In genomic region chr11:70001865-70002264, GRCm38 (mm10) we compare ENCODE assay signal across 8 mouse cellular contexts. TPM values are rescaled to one million over a fixed set of nuclear protein-coding genes. Genes with fewer than 3 reads are reported as not detected.
A peak's percentile ranks its signal among the peaks of the same experiment; 100 is the strongest.
DNase-seq lines count a peak whose midpoint lies in the region; ATAC-seq and TF ChIP-seq lines count a peak whose summit lies in the region.

No protein-coding gene starts in this region.

- no peaks in the 10 kb centered on the region for H3K9me3 ChIP-seq in heart, postnatal 0 days (replicated peaks; ENCODE audit: control insufficient read depth, low read length)
- H3K9me3 ChIP-seq in limb, embryonic 15.5 days = no peaks in the 10 kb centered on the region
- no peaks in the 10 kb centered on the region for H3K9me3 ChIP-seq in midbrain, postnatal 0 days (ENCODE audit: low read length)

- DNase-seq in layer of hippocampus, adult 2 months (ENCODE audit: low spot score in 2 of 2) = no peak
- DNase-seq in layer of hippocampus, postnatal 14 days (ENCODE audit: low spot score in 2 of 2) = no peak
- peak; percentile 61 for DNase-seq in adipocyte (ENCODE audit: low spot score)
- no peak for DNase-seq in heart, postnatal 0 days (ENCODE audit: low spot score)
- peak; percentile 72 for DNase-seq in midbrain, postnatal 0 days (ENCODE audit: low spot score)
- no peak for DNase-seq in urinary bladder, postnatal 36 days (ENCODE audit: low spot score in 2 of 2)
- DNase-seq in gastrocnemius, postnatal 10 days = no peak

- TF ChIP-seq CTCF in layer of hippocampus, adult 2 months (conservative IDR thresholded peaks at IDR 0.05) = peak; percentile 76
- peak; percentile 53 for TF ChIP-seq CTCF in heart, postnatal 0 days (IDR thresholded peaks at IDR 0.05; ENCODE audit: low read depth)
- TF ChIP-seq CTCF in midbrain, postnatal 0 days (IDR thresholded peaks at IDR 0.05) = peak; percentile 75

- no peak overlapping the region for H3K9ac ChIP-seq in heart, postnatal 0 days (replicated peaks; ENCODE audit: low read depth, low read length)
- H3K9ac ChIP-seq in limb, embryonic 15.5 days = no peak overlapping the region
- H3K9ac ChIP-seq in midbrain, postnatal 0 days (replicated peaks; ENCODE audit: low read length, poor library complexity, severe bottlenecking) = no peak overlapping the region

- peak overlapping the region; percentile 96; the same call in 1 of the 2 replicates for H3K4me2 ChIP-seq in heart, postnatal 0 days (ENCODE audit: low read depth, low read length)
- H3K4me2 ChIP-seq in limb, embryonic 15.5 days = peak overlapping the region; percentile 67
- peak overlapping the region; percentile 89 for H3K4me2 ChIP-seq in midbrain, postnatal 0 days (ENCODE audit: low read depth, low read length, poor library complexity, severe bottlenecking)

- peaks cover 45% of the 10 kb centered on the region for H3K36me3 ChIP-seq in heart, postnatal 0 days (replicated peaks; ENCODE audit: control insufficient read depth, insufficient read depth, low read length)
- peaks cover 50% of the 10 kb centered on the region for H3K36me3 ChIP-seq in limb, embryonic 15.5 days
- H3K36me3 ChIP-seq in midbrain, postnatal 0 days (ENCODE audit: insufficient read depth, low read length) = peaks cover 28% of the 10 kb centered on the region

- no peaks in the 10 kb centered on the region for H3K27me3 ChIP-seq in heart, postnatal 0 days (ENCODE audit: control insufficient read depth, insufficient read depth, low read length)
- H3K27me3 ChIP-seq in limb, embryonic 15.5 days = no peaks in the 10 kb centered on the region
- no peaks in the 10 kb centered on the region for H3K27me3 ChIP-seq in midbrain, postnatal 0 days (ENCODE audit: insufficient read depth, low read length)

- ATAC-seq in heart, postnatal 0 days (ENCODE audit: insufficient read depth, low read depth) = no peak
- no peak for ATAC-seq in limb, embryonic 15.5 days (ENCODE audit: insufficient number of reproducible peaks, low FRiP score, low TSS enrichment, low read depth)
- no peak for ATAC-seq in midbrain, postnatal 0 days (ENCODE audit: low FRiP score)

- peaks cover 11% of the 10 kb centered on the region for H3K4me1 ChIP-seq in heart, postnatal 0 days (ENCODE audit: control insufficient read depth, insufficient read depth)
- peaks cover 58% of the 10 kb centered on the region for H3K4me1 ChIP-seq in limb, embryonic 15.5 days
- H3K4me1 ChIP-seq in midbrain, postnatal 0 days (ENCODE audit: insufficient read depth, low read length) = peaks cover 17% of the 10 kb centered on the region

- H3K4me3 ChIP-seq in layer of hippocampus, adult 2 months = peak overlapping the region; percentile 87
- H3K4me3 ChIP-seq in heart, postnatal 0 days (ENCODE audit: low read depth, low read length) = no peak overlapping the region
- H3K4me3 ChIP-seq in limb, embryonic 15.5 days = peak overlapping the region; percentile 88
- peak overlapping the region; percentile 81 for H3K4me3 ChIP-seq in midbrain, postnatal 0 days (ENCODE audit: low read depth, low read length)

- no peak overlapping the region for H3K27ac ChIP-seq in layer of hippocampus, adult 2 months
- H3K27ac ChIP-seq in heart, postnatal 0 days (ENCODE audit: low read depth) = no peak overlapping the region
- H3K27ac ChIP-seq in limb, embryonic 15.5 days = no peak overlapping the region
- no peak overlapping the region for H3K27ac ChIP-seq in midbrain, postnatal 0 days (ENCODE audit: low read depth, low read length)

- no peak for TF ChIP-seq EP300 in heart, postnatal 0 days (IDR thresholded peaks at IDR 0.05; ENCODE audit: low read depth)

RNA-seq across cellular contexts. Expression of gene Dvl2, which starts 1.5 kb away (rescaled TPM):
- total RNA-seq in layer of hippocampus, adult 2 months (2021) = 10 to 100 TPM; 40.6 to 45.3 TPM
- 10 to 100 TPM; 29.3 to 29.7 TPM for total RNA-seq in layer of hippocampus, postnatal 14 days (2021)
- 10.8 TPM in 2 replicates for total RNA-seq in heart, postnatal 0 days (2014; rRNA removed; ENCODE audit: low replicate concordance)
- polyA plus RNA-seq in heart, postnatal 0 days (2015; fragmentation: Nextera tagmentation; extraction: Ambion mirVana) = 6.5 and 7.5 TPM in 2 replicates
- polyA plus RNA-seq in limb, embryonic 15.5 days (2015; fragmentation: Nextera tagmentation; extraction: Ambion mirVana) = 42.2 and 43.1 TPM in 2 replicates
- 31.5 and 33.3 TPM in 2 replicates for total RNA-seq in midbrain, postnatal 0 days (2014; rRNA removed)
- 19.0 and 20.0 TPM in 2 replicates for polyA plus RNA-seq in midbrain, postnatal 0 days (2015; fragmentation: Nextera tagmentation; extraction: Ambion mirVana)
- 10 to 100 TPM in 1 of 2 experiments, 1 to 10 TPM in 1; 8.2 to 14.7 TPM for total RNA-seq in gastrocnemius, postnatal 10 days (2021)

RNA-seq across cellular contexts. Expression of gene Phf23, which starts 6.3 kb away (rescaled TPM):
- 10 to 100 TPM; 40.5 to 42.6 TPM for total RNA-seq in layer of hippocampus, adult 2 months (2021)
- total RNA-seq in layer of hippocampus, postnatal 14 days (2021) = 10 to 100 TPM; 38.0 to 40.0 TPM
- 27.4 and 54.8 TPM in 2 replicates for total RNA-seq in heart, postnatal 0 days (2014; rRNA removed; ENCODE audit: low replicate concordance)
- 30.3 and 34.2 TPM in 2 replicates for polyA plus RNA-seq in heart, postnatal 0 days (2015; fragmentation: Nextera tagmentation; extraction: Ambion mirVana)
- polyA plus RNA-seq in limb, embryonic 15.5 days (2015; fragmentation: Nextera tagmentation; extraction: Ambion mirVana) = 72.2 and 81.6 TPM in 2 replicates
- total RNA-seq in midbrain, postnatal 0 days (2014; rRNA removed) = 42.4 and 45.2 TPM in 2 replicates
- 37.6 and 40.0 TPM in 2 replicates for polyA plus RNA-seq in midbrain, postnatal 0 days (2015; fragmentation: Nextera tagmentation; extraction: Ambion mirVana)
- total RNA-seq in gastrocnemius, postnatal 10 days (2021) = 10 to 100 TPM; 22.2 to 28.9 TPM

RNA-seq across cellular contexts. Expression of gene Gabarap, which starts 10.9 kb away (rescaled TPM):
- 100 to 1,000 TPM; 216 to 229 TPM for total RNA-seq in layer of hippocampus, adult 2 months (2021)
- 100 to 1,000 TPM; 221 to 251 TPM for total RNA-seq in layer of hippocampus, postnatal 14 days (2021)
- 208 and 305 TPM in 2 replicates for total RNA-seq in heart, postnatal 0 days (2014; rRNA removed; ENCODE audit: low replicate concordance)
- polyA plus RNA-seq in heart, postnatal 0 days (2015; fragmentation: Nextera tagmentation; extraction: Ambion mirVana) = 472 and 510 TPM in 2 replicates
- 545 and 568 TPM in 2 replicates for polyA plus RNA-seq in limb, embryonic 15.5 days (2015; fragmentation: Nextera tagmentation; extraction: Ambion mirVana)
- 197 and 226 TPM in 2 replicates for total RNA-seq in midbrain, postnatal 0 days (2014; rRNA removed)
- polyA plus RNA-seq in midbrain, postnatal 0 days (2015; fragmentation: Nextera tagmentation; extraction: Ambion mirVana) = 501 and 511 TPM in 2 replicates
- total RNA-seq in gastrocnemius, postnatal 10 days (2021) = 100 to 1,000 TPM; 195 to 228 TPM

RNA-seq across cellular contexts. Expression of gene Acadvl, which starts 13.3 kb away (rescaled TPM):
- total RNA-seq in layer of hippocampus, adult 2 months (2021) = 10 to 100 TPM; 54.9 to 63.7 TPM
- 10 to 100 TPM; 62.3 to 69.2 TPM for total RNA-seq in layer of hippocampus, postnatal 14 days (2021)
- total RNA-seq in heart, postnatal 0 days (2014; rRNA removed; ENCODE audit: low replicate concordance) = 378 and 469 TPM in 2 replicates
- 815 and 873 TPM in 2 replicates for polyA plus RNA-seq in heart, postnatal 0 days (2015; fragmentation: Nextera tagmentation; extraction: Ambion mirVana)
- 92.2 and 100 TPM in 2 replicates for polyA plus RNA-seq in limb, embryonic 15.5 days (2015; fragmentation: Nextera tagmentation; extraction: Ambion mirVana)
- 35.9 and 42.7 TPM in 2 replicates for total RNA-seq in midbrain, postnatal 0 days (2014; rRNA removed)
- 62.1 and 64.2 TPM in 2 replicates for polyA plus RNA-seq in midbrain, postnatal 0 days (2015; fragmentation: Nextera tagmentation; extraction: Ambion mirVana)
- total RNA-seq in gastrocnemius, postnatal 10 days (2021) = 100 to 1,000 TPM; 217 to 254 TPM

RNA-seq across cellular contexts. Expression of gene Dlg4, which starts 14.9 kb away (rescaled TPM):
- 100 to 1,000 TPM; 880 to 888 TPM for total RNA-seq in layer of hippocampus, adult 2 months (2021)
- total RNA-seq in layer of hippocampus, postnatal 14 days (2021) = 100 to 1,000 TPM; 845 to 900 TPM
- 3.4 and 10.3 TPM in 2 replicates for total RNA-seq in heart, postnatal 0 days (2014; rRNA removed; ENCODE audit: low replicate concordance)
- 2.2 TPM in 2 replicates for polyA plus RNA-seq in heart, postnatal 0 days (2015; fragmentation: Nextera tagmentation; extraction: Ambion mirVana)
- 9.6 and 10.7 TPM in 2 replicates for polyA plus RNA-seq in limb, embryonic 15.5 days (2015; fragmentation: Nextera tagmentation; extraction: Ambion mirVana)
- 256 and 269 TPM in 2 replicates for total RNA-seq in midbrain, postnatal 0 days (2014; rRNA removed)
- polyA plus RNA-seq in midbrain, postnatal 0 days (2015; fragmentation: Nextera tagmentation; extraction: Ambion mirVana) = 16.1 and 18.1 TPM in 2 replicates
- total RNA-seq in gastrocnemius, postnatal 10 days (2021) = 10 to 100 TPM; 16.5 to 28.7 TPM

Comparison
In these comparisons a context has a peak if more than half of its experiments do, and no peak if none do; other contexts are left out.
1. DNase-seq: peak in adipocyte (single experiment) and midbrain, postnatal 0 days (single experiment); none in layer of hippocampus, adult 2 months (0 of 2), layer of hippocampus, postnatal 14 days (0 of 2), heart, postnatal 0 days (single experiment), urinary bladder, postnatal 36 days (0 of 2) and gastrocnemius, postnatal 10 days (single experiment).
2. Peak in every context shown above with its lines, with median percentiles within 50 percentile points of each other: CTCF ChIP-seq and H3K4me2 ChIP-seq.